Mouse (Mus musculus) ES-Bruce4 (cell line): ENCODE measurements around the gene Axl.

ENCODE experiments used
- EP300 ChIP-seq: IDR thresholded peaks from 2 replicates; pipeline ENCODE4 v1.6.1; 2011; ENCODE audit warnings: low read depth, low read length; ENCODE audit not compliant: insufficient read depth
- POLR2A ChIP-seq: IDR thresholded peaks from one replicate; pipeline ENCODE4 v1.8.1; 2011; ENCODE audit warnings: low read length; ENCODE audit not compliant: insufficient read depth

GRCm38 (mm10) chr7:25754439-25754737, 34.1 kb downstream of the Axl start:
- TF ChIP-seq POLR2A (no peak), EP300 (no peak)
